Mouse (Mus musculus): ENCODE measurements around the gene Sec16b.

DNA sequence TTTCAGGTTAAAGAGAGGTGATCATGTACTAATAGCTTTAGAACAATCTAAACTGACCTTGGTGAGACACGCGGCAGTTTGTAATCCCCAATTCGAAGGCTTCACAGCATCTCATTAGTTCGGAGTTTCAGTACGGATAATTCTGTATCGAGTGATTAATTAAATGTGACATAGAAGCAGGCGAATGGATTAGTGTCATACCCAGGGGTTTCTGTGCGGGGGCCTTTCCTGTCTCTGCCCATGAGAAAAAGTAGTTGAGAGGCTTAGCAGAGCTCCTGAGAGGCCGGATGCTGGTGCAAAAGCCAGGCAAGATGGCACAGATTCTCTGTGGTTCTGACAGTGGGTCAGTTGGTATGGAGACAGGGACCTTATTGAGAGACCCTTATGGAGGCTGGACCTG is 88.6 kb downstream of the Sec16b start:
- TF ChIP-seq CTCF (IDR thresholded peaks at IDR 0.05; ENCODE audit: low read depth, low read length), result no peak
- no peak for TF ChIP-seq GATA1 (IDR thresholded peaks at IDR 0.05; ENCODE audit: borderline replicate concordance, low read length)
- no peak for TF ChIP-seq GATA2 (IDR thresholded peaks at IDR 0.05; ENCODE audit: borderline replicate concordance, low read depth, low read length)

All from G1E (cell line).